Mouse (Mus musculus) olfactory bulb, adult 2 months (tissue): ENCODE measurements at regions not wholly inside any gene's neighbourhood (a gene's known extent, or its start where the extent isn't known, plus 50 kb on each side); places are given as distances from the start of the nearest gene placed in this dataset.

Source experiments
- CTCF ChIP-seq: fragments of 200-500 bp; IDR thresholded peaks from 2 replicates; pipeline ENCODE4 v1.5.1; 2012; ENCODE audit warnings: low read depth, mild to moderate bottlenecking, low read length, moderate library complexity; ENCODE audit not compliant: insufficient read depth
- POLR2A ChIP-seq: fragments of 200-500 bp; IDR thresholded peaks from 2 replicates; pipeline ENCODE4 v1.6.1; 2012; ENCODE audit warnings: mild to moderate bottlenecking, low read depth, low read length, moderate library complexity; ENCODE audit not compliant: insufficient read depth

DNA sequence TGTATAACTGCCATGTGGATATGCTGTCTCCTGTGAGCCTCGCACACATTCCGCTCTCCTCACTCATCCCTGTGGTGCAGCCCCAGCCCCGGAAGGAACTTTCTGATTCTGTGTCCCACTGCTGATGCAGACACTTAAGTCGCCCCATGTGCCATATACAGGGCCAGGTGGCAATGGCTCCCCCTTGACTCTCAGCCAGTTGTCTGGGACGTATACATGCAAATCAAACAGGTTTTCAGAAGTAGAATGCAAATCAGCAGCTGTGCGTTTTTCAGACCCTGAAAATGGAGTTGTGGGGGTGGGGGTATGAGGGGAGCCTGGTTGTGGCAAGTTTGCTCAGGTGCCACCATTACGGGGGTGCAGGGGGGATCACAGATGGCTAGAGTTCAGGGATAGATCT lies 102.1 kb upstream of the Zdhhc25 start:
- TF ChIP-seq CTCF (no peak), POLR2A (no peak)
